Mouse (Mus musculus) lung, postnatal 0 days (tissue): ENCODE results near the gene Lypd6b.

Source experiments
- CTCF ChIP-seq: IDR thresholded peaks from 2 replicates; pipeline ENCODE4 v1.5.1; 2016; ENCODE audit warnings: antibody characterized with exemption, mild to moderate bottlenecking
- EP300 ChIP-seq: IDR thresholded peaks from 2 replicates; pipeline ENCODE4 v1.6.1; 2016; ENCODE audit warnings: antibody characterized with exemption, mild to moderate bottlenecking, control low read depth

DNA sequence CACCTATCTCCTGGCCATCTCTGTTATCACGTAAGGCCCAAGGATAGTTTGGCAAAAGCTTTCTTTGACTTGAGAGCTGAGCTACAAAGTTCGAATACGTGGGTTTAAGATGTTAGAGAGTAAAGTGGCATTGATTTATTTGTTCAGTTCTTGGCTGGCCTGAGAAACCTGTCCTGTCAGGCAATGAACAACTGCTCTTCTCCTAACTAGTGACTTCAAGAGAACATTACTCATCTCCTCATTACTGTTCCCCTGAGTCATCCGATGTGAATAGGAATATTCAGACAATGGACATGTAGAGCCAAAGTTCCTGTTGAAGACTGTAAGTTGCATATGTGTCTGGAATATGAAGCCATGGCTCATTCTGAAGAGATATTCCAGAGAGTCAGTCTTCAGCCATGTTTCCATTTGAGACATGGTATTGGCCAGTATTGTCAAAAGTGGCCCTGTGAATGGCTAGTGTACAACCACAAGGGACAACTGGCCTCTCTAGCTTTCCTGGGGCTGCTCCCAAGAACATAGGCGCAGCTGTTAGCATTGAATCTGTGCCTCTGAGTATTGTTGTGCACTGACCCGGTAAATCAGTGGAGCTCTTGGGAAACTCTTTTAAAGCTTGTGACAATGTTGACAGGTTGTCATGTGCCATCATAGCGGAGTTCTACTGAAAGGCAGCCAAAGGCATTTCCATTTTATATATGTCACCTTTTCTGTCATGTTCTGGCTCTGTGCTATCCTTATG lies 124.0 kb downstream of the Lypd6b start:
- TF ChIP-seq EP300 (no peak), CTCF (no peak)
